Mouse (Mus musculus): ENCODE data around the gene Klhl10. TPM values are rescaled to one million over a fixed set of nuclear protein-coding genes. Genes with fewer than 3 reads are reported as not detected.

Gene Klhl10
- polyA plus RNA-seq, 1 experiment from 2014 or later: 0.68 TPM

GRCm38 (mm10) chr11:100414914-100415822, 26.5 kb upstream of the Klhl10 start, which contains the start of gene Fkbp10:
Gene Fkbp10 (plus strand): TSS chr11:100415697.
- ATAC-seq (ENCODE audit: low read depth): no peak; the same call in 1 of the 2 replicates
- Histone ChIP-seq H3K4me1 (ENCODE audit: control insufficient read depth, insufficient read depth, low read length) (no peaks in the 10 kb centered on the region; the same call in 1 of the 2 replicates), H3K4me2 (ENCODE audit: low read depth, low read length) (peak within 1 kb of the TSS; percentile 61), H3K27me3 (ENCODE audit: control insufficient read depth, insufficient read depth, low read length) (peaks cover 8% of the 10 kb centered on the region; the same call in 1 of the 2 replicates), H3K27ac (ENCODE audit: low read depth, low read length) (0 out of 2 replicates have a peak within 1 kb of the TSS, but pooled peaks have one; percentile 48), H3K36me3 (ENCODE audit: control insufficient read depth, insufficient read depth, low read length) (no peaks in the 10 kb centered on the region), H3K9me3 (ENCODE audit: control insufficient read depth, low read length) (no peaks in the 10 kb centered on the region), H3K4me3 (ENCODE audit: low read depth, low read length) (peak within 1 kb of the TSS; percentile 60), H3K9ac (replicated peaks; ENCODE audit: low read depth, low read length) (peak within 1 kb of the TSS; percentile 68)
- WGBS: under 1% methylated on average over 25 of the region's 31 CpGs

GRCm38 (mm10) chr11:100421537-100421936, 20.2 kb upstream of the Klhl10 start:
- Histone ChIP-seq H3K4me1 (ENCODE audit: control insufficient read depth, insufficient read depth, low read length) (no peaks in the 10 kb centered on the region), H3K27ac (ENCODE audit: low read depth, low read length) (no peak overlapping the region), H3K9ac (replicated peaks; ENCODE audit: low read depth, low read length) (no peak overlapping the region), H3K27me3 (ENCODE audit: control insufficient read depth, insufficient read depth, low read length) (no peaks in the 10 kb centered on the region), H3K4me3 (ENCODE audit: low read depth, low read length) (no peak overlapping the region), H3K36me3 (ENCODE audit: control insufficient read depth, insufficient read depth, low read length) (no peaks in the 10 kb centered on the region), H3K4me2 (ENCODE audit: low read depth, low read length) (no peak overlapping the region), H3K9me3 (ENCODE audit: control insufficient read depth, low read length) (no peaks in the 10 kb centered on the region)
- 55% methylated on average over 8 of the region's 8 CpGs for WGBS
- ATAC-seq (ENCODE audit: low read depth): no peak

GRCm38 (mm10) chr11:100423836-100424235, 17.9 kb upstream of the Klhl10 start:
- no peak for ATAC-seq (ENCODE audit: low read depth)
- WGBS: 85% methylated on average over 7 of the region's 7 CpGs
- no peaks in the 10 kb centered on the region for H3K4me1 ChIP-seq (ENCODE audit: control insufficient read depth, insufficient read depth, low read length)
- H3K9me3 ChIP-seq (ENCODE audit: control insufficient read depth, low read length): no peaks in the 10 kb centered on the region
- H3K4me2 ChIP-seq (ENCODE audit: low read depth, low read length): no peak overlapping the region
- H3K9ac ChIP-seq (replicated peaks; ENCODE audit: low read depth, low read length): no peak overlapping the region
- no peaks in the 10 kb centered on the region for H3K36me3 ChIP-seq (ENCODE audit: control insufficient read depth, insufficient read depth, low read length)
- H3K4me3 ChIP-seq (ENCODE audit: low read depth, low read length): no peak overlapping the region
- H3K27me3 ChIP-seq (ENCODE audit: control insufficient read depth, insufficient read depth, low read length): no peaks in the 10 kb centered on the region
- no peak overlapping the region for H3K27ac ChIP-seq (ENCODE audit: low read depth, low read length)

- Histone ChIP-seq H3K4me1 (ENCODE audit: control insufficient read depth, insufficient read depth, low read length) (no peaks in the 10 kb centered on the region), H3K4me2 (ENCODE audit: low read depth, low read length) (no peak overlapping the region), H3K36me3 (ENCODE audit: control insufficient read depth, insufficient read depth, low read length) (0 out of 2 replicates have a peak, but pooled peaks cover 6% of the 10 kb centered on the region), H3K9me3 (ENCODE audit: control insufficient read depth, low read length) (no peaks in the 10 kb centered on the region), H3K9ac (replicated peaks; ENCODE audit: low read depth, low read length) (no peak overlapping the region), H3K4me3 (ENCODE audit: low read depth, low read length) (no peak overlapping the region), H3K27me3 (ENCODE audit: control insufficient read depth, insufficient read depth, low read length) (no peaks in the 10 kb centered on the region), H3K27ac (ENCODE audit: low read depth, low read length) (no peak overlapping the region)
- ATAC-seq (ENCODE audit: low read depth): no peak
- 33% methylated on average over 7 of the region's 7 CpGs for WGBS
Observed at GRCm38 (mm10) chr11:100425851-100426250, 15.9 kb upstream of the Klhl10 start.

GRCm38 (mm10) chr11:100426820-100427219, 14.9 kb upstream of the Klhl10 start:
- H3K9me3 ChIP-seq (ENCODE audit: control insufficient read depth, low read length): no peaks in the 10 kb centered on the region
- no peak overlapping the region for H3K4me3 ChIP-seq (ENCODE audit: low read depth, low read length)
- no peaks in the 10 kb centered on the region for H3K27me3 ChIP-seq (ENCODE audit: control insufficient read depth, insufficient read depth, low read length)
- H3K9ac ChIP-seq (replicated peaks; ENCODE audit: low read depth, low read length): no peak overlapping the region
- H3K27ac ChIP-seq (ENCODE audit: low read depth, low read length): no peak overlapping the region
- WGBS: 81% methylated on average over 3 of the region's 3 CpGs
- H3K4me2 ChIP-seq (ENCODE audit: low read depth, low read length): no peak overlapping the region
- no peaks in the 10 kb centered on the region for H3K4me1 ChIP-seq (ENCODE audit: control insufficient read depth, insufficient read depth, low read length)
- no peak for ATAC-seq (ENCODE audit: low read depth)
- H3K36me3 ChIP-seq (ENCODE audit: control insufficient read depth, insufficient read depth, low read length): 0 out of 2 replicates have a peak, but pooled peaks cover 9% of the 10 kb centered on the region

GRCm38 (mm10) chr11:100428612-100429199, 13.0 kb upstream of the Klhl10 start:
- H3K9ac ChIP-seq (replicated peaks; ENCODE audit: low read depth, low read length): no peak overlapping the region
- H3K9me3 ChIP-seq (ENCODE audit: control insufficient read depth, low read length): no peaks in the 10 kb centered on the region
- no peaks in the 10 kb centered on the region for H3K27me3 ChIP-seq (ENCODE audit: control insufficient read depth, insufficient read depth, low read length)
- H3K4me1 ChIP-seq (ENCODE audit: control insufficient read depth, insufficient read depth, low read length): no peaks in the 10 kb centered on the region
- H3K27ac ChIP-seq (ENCODE audit: low read depth, low read length): no peak overlapping the region
- peaks cover 14% of the 10 kb centered on the region; the same call in 1 of the 2 replicates for H3K36me3 ChIP-seq (ENCODE audit: control insufficient read depth, insufficient read depth, low read length)
- no peak for ATAC-seq (ENCODE audit: low read depth)
- no peak overlapping the region for H3K4me3 ChIP-seq (ENCODE audit: low read depth, low read length)
- no peak overlapping the region for H3K4me2 ChIP-seq (ENCODE audit: low read depth, low read length)
- WGBS: 61% methylated on average over 9 of the region's 9 CpGs

- 91% methylated on average over 7 of the region's 7 CpGs for WGBS
- H3K4me2 ChIP-seq (ENCODE audit: low read depth, low read length): no peak overlapping the region
- H3K27me3 ChIP-seq (ENCODE audit: control insufficient read depth, insufficient read depth, low read length): no peaks in the 10 kb centered on the region
- no peak for ATAC-seq (ENCODE audit: low read depth)
- no peaks in the 10 kb centered on the region for H3K4me1 ChIP-seq (ENCODE audit: control insufficient read depth, insufficient read depth, low read length)
- H3K4me3 ChIP-seq (ENCODE audit: low read depth, low read length): no peak overlapping the region
- H3K36me3 ChIP-seq (ENCODE audit: control insufficient read depth, insufficient read depth, low read length): peaks cover 14% of the 10 kb centered on the region; the same call in 1 of the 2 replicates
- no peak overlapping the region for H3K9ac ChIP-seq (replicated peaks; ENCODE audit: low read depth, low read length)
- H3K27ac ChIP-seq (ENCODE audit: low read depth, low read length): no peak overlapping the region
- H3K9me3 ChIP-seq (ENCODE audit: control insufficient read depth, low read length): no peaks in the 10 kb centered on the region
Observed at GRCm38 (mm10) chr11:100430052-100430451, 11.7 kb upstream of the Klhl10 start.

- Histone ChIP-seq H3K4me3 (ENCODE audit: low read depth, low read length) (no peak overlapping the region), H3K36me3 (ENCODE audit: control insufficient read depth, insufficient read depth, low read length) (peaks cover 22% of the 10 kb centered on the region; the same call in 1 of the 2 replicates), H3K9ac (replicated peaks; ENCODE audit: low read depth, low read length) (no peak overlapping the region), H3K27ac (ENCODE audit: low read depth, low read length) (no peak overlapping the region), H3K4me1 (ENCODE audit: control insufficient read depth, insufficient read depth, low read length) (no peaks in the 10 kb centered on the region), H3K9me3 (ENCODE audit: control insufficient read depth, low read length) (no peaks in the 10 kb centered on the region), H3K4me2 (ENCODE audit: low read depth, low read length) (no peak overlapping the region), H3K27me3 (ENCODE audit: control insufficient read depth, insufficient read depth, low read length) (no peaks in the 10 kb centered on the region)
- 98% methylated on average over 5 of the region's 5 CpGs for WGBS
- no peak for ATAC-seq (ENCODE audit: low read depth)
Observed at GRCm38 (mm10) chr11:100432002-100432401, 9.7 kb upstream of the Klhl10 start.

Measured in neural tube, embryonic 14.5 days (tissue).